Mouse (Mus musculus): Measurements from ENCODE around the gene Tfcp2. TPM values are rescaled to one million over a fixed set of nuclear protein-coding genes. Genes with fewer than 3 reads are reported as not detected.
A peak's percentile ranks its signal among the peaks of the same experiment; 100 is the strongest.

Gene Tfcp2
- polyA plus RNA-seq, 1 experiment from 2014 or later: 29.8 TPM

DNA sequence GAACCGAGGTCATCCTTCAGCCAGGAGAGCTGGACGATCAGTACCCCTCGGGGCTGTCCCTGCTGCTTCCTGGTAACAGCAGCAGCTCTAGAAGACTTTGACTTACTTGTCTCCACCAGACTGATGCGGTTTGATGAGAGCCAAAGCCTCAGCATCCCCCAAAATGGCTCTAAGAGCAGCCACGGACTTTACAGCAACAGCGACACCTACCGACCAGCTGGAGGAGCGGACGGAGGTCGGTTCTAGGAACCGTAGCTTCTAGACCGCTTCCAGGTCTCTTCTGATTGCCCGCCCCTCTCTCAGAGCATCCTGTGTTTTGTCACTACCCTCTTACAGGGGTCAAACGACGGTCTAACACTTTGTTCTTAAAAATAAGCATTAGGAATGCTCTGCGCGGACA is 94.5 kb downstream of the Tfcp2 start:
- Histone ChIP-seq H3K4me2 (replicated peaks; ENCODE audit: low read depth, low read length) (no peak overlapping the region), H3K27me3 (ENCODE audit: control insufficient read depth, insufficient read depth, low read length) (no peaks in the 10 kb centered on the region), H3K9me3 (ENCODE audit: control insufficient read depth, low read length) (no peaks in the 10 kb centered on the region), H3K27ac (ENCODE audit: low read depth, low read length) (no peak overlapping the region), H3K9ac (ENCODE audit: low read depth, low read length) (no peak overlapping the region), H3K4me3 (ENCODE audit: low read depth, low read length) (no peak overlapping the region), H3K4me1 (replicated peaks; ENCODE audit: control insufficient read depth, insufficient read depth, low read length) (0 out of 2 replicates have a peak, but pooled peaks cover 2% of the 10 kb centered on the region), H3K36me3 (ENCODE audit: control insufficient read depth, insufficient read depth, low read length) (no peaks in the 10 kb centered on the region)
- peak; percentile 91 for DNase-seq (ENCODE audit: low spot score)
- ATAC-seq (ENCODE audit: low FRiP score): no peak
- 12% methylated on average over 17 of the region's 17 CpGs for WGBS

DNA sequence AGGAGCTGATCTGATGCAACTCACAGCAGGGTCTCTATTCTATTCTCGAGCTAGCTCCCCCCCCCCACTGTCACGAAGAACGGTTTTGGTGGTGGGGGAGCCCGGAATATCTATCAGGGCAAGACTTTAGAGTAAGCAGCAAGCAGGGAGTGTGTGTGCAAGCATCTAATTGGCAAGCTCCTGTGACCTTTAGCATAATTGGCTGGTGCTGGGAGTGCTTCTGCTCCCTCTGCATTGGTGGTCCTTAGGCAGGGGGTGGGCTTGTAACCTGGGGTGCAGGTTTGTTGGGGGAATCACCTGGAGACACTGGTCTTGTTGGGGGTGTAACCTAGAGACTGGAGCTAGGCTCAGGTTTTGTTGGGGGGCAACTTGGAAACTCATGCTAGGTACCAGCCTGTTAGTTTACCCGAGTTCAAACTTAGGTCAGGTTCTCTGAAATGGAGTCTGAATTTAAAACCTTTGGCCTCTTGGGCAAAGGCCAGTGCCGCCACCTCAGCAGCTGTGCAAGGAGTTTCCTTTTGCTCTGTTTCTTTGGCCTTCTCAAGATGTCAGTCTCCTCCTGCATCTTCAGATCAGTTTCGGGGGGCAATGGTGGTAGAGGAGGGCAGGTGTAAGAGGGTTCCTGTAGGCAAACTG is 95.3 kb downstream of the Tfcp2 start:
- Histone ChIP-seq H3K4me1 (replicated peaks; ENCODE audit: control insufficient read depth, insufficient read depth, low read length) (no peaks in the 10 kb centered on the region), H3K36me3 (ENCODE audit: control insufficient read depth, insufficient read depth, low read length) (no peaks in the 10 kb centered on the region)

DNA sequence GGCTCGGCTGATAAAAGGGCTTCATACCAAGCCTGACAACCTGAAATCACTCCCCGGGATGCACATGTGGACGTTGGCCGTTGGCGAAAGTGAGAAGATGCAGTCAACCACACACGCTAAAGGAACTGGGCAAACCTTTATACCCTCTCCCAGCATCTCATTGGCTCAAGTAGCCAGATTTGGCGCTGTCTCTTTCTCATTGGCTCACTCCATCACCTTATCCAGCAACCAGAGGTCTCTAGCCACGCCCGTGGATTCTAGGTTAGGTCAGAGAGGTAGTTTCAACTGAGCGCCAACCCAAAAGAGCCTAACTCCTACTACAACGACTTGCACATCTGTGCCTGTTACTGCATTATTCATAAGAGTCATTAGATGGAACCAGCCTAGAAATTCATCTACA is 99.3 kb downstream of the Tfcp2 start:
- no peaks in the 10 kb centered on the region for H3K9me3 ChIP-seq (ENCODE audit: control insufficient read depth, low read length)
- DNase-seq (ENCODE audit: low spot score): no peak
- H3K4me3 ChIP-seq (ENCODE audit: low read depth, low read length): no peak overlapping the region
- WGBS: 83% methylated on average over 11 of the region's 11 CpGs
- H3K36me3 ChIP-seq (ENCODE audit: control insufficient read depth, insufficient read depth, low read length): no peaks in the 10 kb centered on the region
- H3K4me2 ChIP-seq (replicated peaks; ENCODE audit: low read depth, low read length): no peak overlapping the region
- H3K27ac ChIP-seq (ENCODE audit: low read depth, low read length): no peak overlapping the region
- no peaks in the 10 kb centered on the region for H3K4me1 ChIP-seq (replicated peaks; ENCODE audit: control insufficient read depth, insufficient read depth, low read length)
- ATAC-seq (ENCODE audit: low FRiP score): no peak
- no peak overlapping the region for H3K9ac ChIP-seq (ENCODE audit: low read depth, low read length)
- no peaks in the 10 kb centered on the region for H3K27me3 ChIP-seq (ENCODE audit: control insufficient read depth, insufficient read depth, low read length)

More for the DNA sequence above, 95.3 kb downstream of the Tfcp2 start:
- Histone ChIP-seq H3K9me3 (ENCODE audit: control insufficient read depth, low read length) (no peaks in the 10 kb centered on the region), H3K4me3 (ENCODE audit: low read depth, low read length) (no peak overlapping the region), H3K27ac (ENCODE audit: low read depth, low read length) (no peak overlapping the region), H3K9ac (ENCODE audit: low read depth, low read length) (no peak overlapping the region), H3K27me3 (ENCODE audit: control insufficient read depth, insufficient read depth, low read length) (no peaks in the 10 kb centered on the region), H3K4me2 (replicated peaks; ENCODE audit: low read depth, low read length) (no peak overlapping the region)
- 60% methylated on average over 7 of the region's 7 CpGs for WGBS
- ATAC-seq (ENCODE audit: low FRiP score) (no peak), DNase-seq (ENCODE audit: low spot score) (no peak)

DNA sequence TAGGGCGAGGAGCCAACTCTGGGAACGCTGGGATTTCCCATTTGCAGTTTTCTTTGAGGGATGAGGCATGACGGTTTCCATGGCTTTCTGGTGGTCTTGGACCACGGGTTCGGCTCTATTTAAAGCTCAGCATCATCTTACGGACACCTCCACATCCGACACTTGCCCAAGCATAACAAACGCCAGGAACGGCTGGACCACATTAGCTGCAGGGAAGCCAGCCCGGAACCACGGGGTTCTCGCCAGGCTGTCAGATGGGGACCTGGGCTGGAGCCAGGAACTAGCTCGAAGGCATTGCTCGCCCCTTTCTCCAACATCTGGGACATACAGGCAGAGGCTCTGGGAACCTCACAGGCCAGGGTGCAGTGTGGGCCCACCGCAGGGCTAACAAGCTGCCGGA is 100.6 kb downstream of the Tfcp2 start:
- Histone ChIP-seq H3K9ac (ENCODE audit: low read depth, low read length) (no peak overlapping the region), H3K4me2 (replicated peaks; ENCODE audit: low read depth, low read length) (no peak overlapping the region), H3K27ac (ENCODE audit: low read depth, low read length) (no peak overlapping the region), H3K4me3 (ENCODE audit: low read depth, low read length) (no peak overlapping the region), H3K36me3 (ENCODE audit: control insufficient read depth, insufficient read depth, low read length) (no peaks in the 10 kb centered on the region), H3K27me3 (ENCODE audit: control insufficient read depth, insufficient read depth, low read length) (no peaks in the 10 kb centered on the region), H3K4me1 (replicated peaks; ENCODE audit: control insufficient read depth, insufficient read depth, low read length) (no peaks in the 10 kb centered on the region), H3K9me3 (ENCODE audit: control insufficient read depth, low read length) (no peaks in the 10 kb centered on the region)
- DNase-seq (ENCODE audit: low spot score) (no peak), ATAC-seq (ENCODE audit: low FRiP score) (no peak)
- 75% methylated on average over 16 of the region's 16 CpGs for WGBS

DNA sequence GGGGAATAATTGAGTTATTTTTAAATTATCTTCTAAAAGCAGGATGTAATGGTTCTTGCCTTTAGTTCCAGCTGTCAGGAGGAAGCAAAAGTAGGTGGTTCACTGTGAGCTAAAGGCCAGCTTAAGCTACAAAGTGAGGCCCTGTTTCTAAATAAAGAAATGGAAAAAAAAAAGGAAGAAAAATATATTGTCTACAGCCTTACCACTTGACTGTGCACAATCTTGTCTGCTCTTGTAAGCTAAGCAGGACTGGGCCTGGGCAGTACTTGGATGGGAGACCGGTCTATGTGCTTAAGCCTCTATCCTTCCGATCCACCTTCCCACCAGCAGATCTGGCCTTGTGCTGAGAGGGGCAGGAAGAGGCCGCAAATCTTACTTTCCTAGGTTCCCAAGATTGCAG is 102.3 kb downstream of the Tfcp2 start:
- Histone ChIP-seq H3K27ac (ENCODE audit: low read depth, low read length) (no peak overlapping the region), H3K4me1 (replicated peaks; ENCODE audit: control insufficient read depth, insufficient read depth, low read length) (no peaks in the 10 kb centered on the region), H3K36me3 (ENCODE audit: control insufficient read depth, insufficient read depth, low read length) (no peaks in the 10 kb centered on the region), H3K9me3 (ENCODE audit: control insufficient read depth, low read length) (no peaks in the 10 kb centered on the region), H3K27me3 (ENCODE audit: control insufficient read depth, insufficient read depth, low read length) (no peaks in the 10 kb centered on the region), H3K9ac (ENCODE audit: low read depth, low read length) (no peak overlapping the region), H3K4me2 (replicated peaks; ENCODE audit: low read depth, low read length) (no peak overlapping the region), H3K4me3 (ENCODE audit: low read depth, low read length) (no peak overlapping the region)
- WGBS: 94% methylated on average over 3 of the region's 3 CpGs
- no peak for DNase-seq (ENCODE audit: low spot score)
- ATAC-seq (ENCODE audit: low FRiP score): no peak

DNA sequence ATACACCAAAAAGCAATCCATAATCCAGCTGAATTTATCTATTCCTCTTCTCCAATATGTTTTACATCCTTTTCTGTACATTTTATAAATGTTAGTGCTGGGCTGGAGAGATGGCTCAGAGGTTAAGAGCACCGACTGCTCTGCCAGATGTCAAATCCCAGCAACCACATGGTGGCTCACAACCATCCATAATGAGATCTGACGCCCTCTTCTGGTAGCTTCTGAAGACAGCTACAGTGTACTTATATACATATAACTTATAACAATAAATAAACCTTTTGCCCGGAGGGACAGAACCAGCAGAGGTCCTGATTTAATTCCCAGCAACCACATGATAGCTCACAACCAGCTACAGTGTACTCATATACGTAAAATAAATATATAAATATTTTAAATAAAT is 103.2 kb downstream of the Tfcp2 start:
- H3K9me3 ChIP-seq (ENCODE audit: control insufficient read depth, low read length): no peaks in the 10 kb centered on the region
- no peaks in the 10 kb centered on the region for H3K27me3 ChIP-seq (ENCODE audit: control insufficient read depth, insufficient read depth, low read length)
- DNase-seq (ENCODE audit: low spot score): no peak
- H3K36me3 ChIP-seq (ENCODE audit: control insufficient read depth, insufficient read depth, low read length): no peaks in the 10 kb centered on the region
- no peak for ATAC-seq (ENCODE audit: low FRiP score)
- H3K9ac ChIP-seq (ENCODE audit: low read depth, low read length): no peak overlapping the region
- H3K4me2 ChIP-seq (replicated peaks; ENCODE audit: low read depth, low read length): no peak overlapping the region
- 72% methylated on average over 4 of the region's 4 CpGs for WGBS
- H3K27ac ChIP-seq (ENCODE audit: low read depth, low read length): no peak overlapping the region
- no peak overlapping the region for H3K4me3 ChIP-seq (ENCODE audit: low read depth, low read length)
- no peaks in the 10 kb centered on the region; the same call in 1 of the 2 replicates for H3K4me1 ChIP-seq (replicated peaks; ENCODE audit: control insufficient read depth, insufficient read depth, low read length)

Other genes with a start within 250 kb of the Tfcp2 start
- gene Mettl7a1, start 247.9 kb downstream of the Tfcp2 start, polyA plus RNA-seq (2014; fragmentation: Nextera tagmentation; extraction: Ambion mirVana): 3.3 and 3.4 TPM in 2 replicates
- gene Mettl7a3, start 217.1 kb downstream of the Tfcp2 start, polyA plus RNA-seq (2014; fragmentation: Nextera tagmentation; extraction: Ambion mirVana): 0.08 and 0.19 TPM in 2 replicates
- gene Methig1, start 198.9 kb downstream of the Tfcp2 start, polyA plus RNA-seq (2014; fragmentation: Nextera tagmentation; extraction: Ambion mirVana): 0.19 TPM in 1 of 2 replicates, not detected in the other
- gene Mettl7a2, start 198.8 kb downstream of the Tfcp2 start, polyA plus RNA-seq (2014; fragmentation: Nextera tagmentation; extraction: Ambion mirVana): not detected in 2 replicates
- gene Higd1c, start 187.5 kb downstream of the Tfcp2 start, polyA plus RNA-seq (2014; fragmentation: Nextera tagmentation; extraction: Ambion mirVana): not detected in 2 replicates
- not detected in 2 replicates for gene Gm5475, start 129.9 kb downstream of the Tfcp2 start, polyA plus RNA-seq (2014; fragmentation: Nextera tagmentation; extraction: Ambion mirVana)
- gene Slc11a2, start 126.9 kb downstream of the Tfcp2 start, polyA plus RNA-seq (2014; fragmentation: Nextera tagmentation; extraction: Ambion mirVana): 19.1 and 24.1 TPM in 2 replicates
- 39.0 and 48.6 TPM in 2 replicates for gene Letmd1, start 83.0 kb downstream of the Tfcp2 start, polyA plus RNA-seq (2014; fragmentation: Nextera tagmentation; extraction: Ambion mirVana)
- gene Csrnp2, start 56.5 kb downstream of the Tfcp2 start, polyA plus RNA-seq (2014; fragmentation: Nextera tagmentation; extraction: Ambion mirVana): 21.8 and 26.1 TPM in 2 replicates
- gene Pou6f1, start 48.0 kb upstream of the Tfcp2 start, polyA plus RNA-seq (2014; fragmentation: Nextera tagmentation; extraction: Ambion mirVana): 15.7 and 16.2 TPM in 2 replicates
- gene Dazap2, start 63.3 kb upstream of the Tfcp2 start, polyA plus RNA-seq (2014; fragmentation: Nextera tagmentation; extraction: Ambion mirVana): 256 and 266 TPM in 2 replicates
- gene Smagp, start 84.9 kb upstream of the Tfcp2 start, polyA plus RNA-seq (2014; fragmentation: Nextera tagmentation; extraction: Ambion mirVana): 4.1 and 5.5 TPM in 2 replicates
- 4.0 and 5.5 TPM in 2 replicates for gene Bin2, start 117.5 kb upstream of the Tfcp2 start, polyA plus RNA-seq (2014; fragmentation: Nextera tagmentation; extraction: Ambion mirVana)
- gene Cela1, start 135.9 kb upstream of the Tfcp2 start, polyA plus RNA-seq (2014; fragmentation: Nextera tagmentation; extraction: Ambion mirVana): 0.99 and 1.7 TPM in 2 replicates
- 0.14 and 0.15 TPM in 2 replicates for gene Galnt6, start 177.4 kb upstream of the Tfcp2 start, polyA plus RNA-seq (2014; fragmentation: Nextera tagmentation; extraction: Ambion mirVana)
- gene Slc4a8, start 209.7 kb upstream of the Tfcp2 start, polyA plus RNA-seq (2014; fragmentation: Nextera tagmentation; extraction: Ambion mirVana): 6.6 and 9.0 TPM in 2 replicates

All from hindbrain, embryonic 11.5 days (tissue).